Mouse (Mus musculus) liver, embryonic 12.5 days (tissue): Measurements from ENCODE around the gene Ubxn11. TPM values are rescaled to one million over a fixed set of nuclear protein-coding genes. Genes with fewer than 3 reads are reported as not detected.

Experiments
- ATAC-seq: fragments of 200-750 bp; cut with Nextera tagmentation; 2 replicates; pipeline ENCODE4 v1.8.0; 2017; ENCODE audit warnings: moderate number of reproducible peaks, mild to moderate bottlenecking, moderate library complexity
- H3K27ac ChIP-seq: fragments of 300-500 bp; sonication (generic); 2 replicates; pipeline ENCODE4 v1.5.1; 2016; ENCODE audit warnings: mild to moderate bottlenecking
- H3K27me3 ChIP-seq: fragments of 300-500 bp; sonication (generic); replicated peaks from 2 replicates; pipeline ENCODE4 v1.6.1; 2016; ENCODE audit warnings: mild to moderate bottlenecking, moderate library complexity
- H3K36me3 ChIP-seq: fragments of 300-500 bp; sonication (generic); 2 replicates; pipeline ENCODE4 v1.6.1; 2016; ENCODE audit warnings: mild to moderate bottlenecking, moderate library complexity
- H3K4me1 ChIP-seq: fragments of 300-500 bp; sonication (generic); 2 replicates; pipeline ENCODE4 v1.6.1; 2016
- H3K4me2 ChIP-seq: fragments of 300-500 bp; sonication (generic); 2 replicates; pipeline ENCODE4 v1.6.1; 2016; ENCODE audit warnings: mild to moderate bottlenecking, moderate library complexity
- H3K4me3 ChIP-seq: fragments of 300-500 bp; sonication (generic); 2 replicates; pipeline ENCODE4 v1.5.1; 2016; ENCODE audit warnings: mild to moderate bottlenecking, moderate library complexity
- H3K9ac ChIP-seq: fragments of 300-500 bp; sonication (generic); 2 replicates; pipeline ENCODE4 v1.6.1; 2016; ENCODE audit warnings: mild to moderate bottlenecking, moderate library complexity
- H3K9me3 ChIP-seq: fragments of 300-500 bp; sonication (generic); replicated peaks from 2 replicates; pipeline ENCODE4 v1.6.1; 2016; ENCODE audit warnings: mild to moderate bottlenecking, moderate library complexity
- WGBS: fragments of 180-500 bp; shearing (Covaris S2); methylation state at CpG from one replicate; pipeline ENCODE4 v1.1.7; 2016; ENCODE audit not compliant: insufficient replicate concordance; 5-methylcytosine and 5-hydroxymethylcytosine counted together
- polyA plus RNA-seq: library from polyadenylated mRNA; unstranded; fragments of >200 nt; fragmentation: Nextera tagmentation; extraction: Ambion mirVana; gene quantifications from 2 replicates; pipeline ENCODE4 v1.2.1, GENCODE M21; 2016

Gene Ubxn11
- polyA plus RNA-seq, 1 experiment from 2014 or later, result 3.4 TPM

- Histone ChIP-seq H3K27me3 (no peaks in the 10 kb centered on the region), H3K9me3 (no peaks in the 10 kb centered on the region), H3K27ac (peak overlapping the region; percentile 65), H3K4me1 (peaks cover 78% of the 10 kb centered on the region), H3K4me3 (no peak overlapping the region), H3K9ac (no peak overlapping the region; the same call in 1 of the 2 replicates), H3K36me3 (no peaks in the 10 kb centered on the region), H3K4me2 (no peak overlapping the region)
- ATAC-seq, result no peak
- WGBS, result 50% methylated on average over 10 of the region's 10 CpGs
These were observed 11.1 kb downstream of the Ubxn11 start for GRCm38 (mm10) chr4:134113356-134113994.

DNA sequence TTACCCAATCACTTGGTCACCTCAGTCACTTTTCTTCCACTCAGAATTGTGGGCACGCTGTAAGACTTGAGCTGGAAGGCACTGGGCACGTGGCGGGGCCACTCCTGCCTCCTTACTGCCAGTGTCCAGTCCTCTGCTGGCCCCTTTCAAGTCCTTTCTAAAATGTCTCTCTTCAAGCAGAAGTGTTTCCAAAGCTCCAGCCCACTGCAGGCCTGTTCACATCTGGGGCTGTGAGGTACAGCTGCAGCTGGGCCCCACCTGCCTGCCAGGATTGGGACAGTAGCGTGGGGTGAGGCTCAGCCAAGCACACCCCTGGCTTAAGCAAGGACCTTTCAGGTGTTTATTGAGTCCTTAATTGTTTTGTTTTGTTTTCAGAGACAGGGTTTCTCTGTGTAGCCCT lies 11.7 kb downstream of the Ubxn11 start:
- no peak overlapping the region for H3K4me2 ChIP-seq
- no peak for ATAC-seq
- H3K9me3 ChIP-seq, result no peaks in the 10 kb centered on the region
- peaks cover 81% of the 10 kb centered on the region for H3K4me1 ChIP-seq
- peak overlapping the region; percentile 65 for H3K27ac ChIP-seq
- WGBS, result 77% methylated on average over 4 of the region's 4 CpGs
- no peaks in the 10 kb centered on the region for H3K27me3 ChIP-seq
- no peaks in the 10 kb centered on the region for H3K36me3 ChIP-seq
- no peak overlapping the region for H3K4me3 ChIP-seq
- H3K9ac ChIP-seq, result no peak overlapping the region

DNA sequence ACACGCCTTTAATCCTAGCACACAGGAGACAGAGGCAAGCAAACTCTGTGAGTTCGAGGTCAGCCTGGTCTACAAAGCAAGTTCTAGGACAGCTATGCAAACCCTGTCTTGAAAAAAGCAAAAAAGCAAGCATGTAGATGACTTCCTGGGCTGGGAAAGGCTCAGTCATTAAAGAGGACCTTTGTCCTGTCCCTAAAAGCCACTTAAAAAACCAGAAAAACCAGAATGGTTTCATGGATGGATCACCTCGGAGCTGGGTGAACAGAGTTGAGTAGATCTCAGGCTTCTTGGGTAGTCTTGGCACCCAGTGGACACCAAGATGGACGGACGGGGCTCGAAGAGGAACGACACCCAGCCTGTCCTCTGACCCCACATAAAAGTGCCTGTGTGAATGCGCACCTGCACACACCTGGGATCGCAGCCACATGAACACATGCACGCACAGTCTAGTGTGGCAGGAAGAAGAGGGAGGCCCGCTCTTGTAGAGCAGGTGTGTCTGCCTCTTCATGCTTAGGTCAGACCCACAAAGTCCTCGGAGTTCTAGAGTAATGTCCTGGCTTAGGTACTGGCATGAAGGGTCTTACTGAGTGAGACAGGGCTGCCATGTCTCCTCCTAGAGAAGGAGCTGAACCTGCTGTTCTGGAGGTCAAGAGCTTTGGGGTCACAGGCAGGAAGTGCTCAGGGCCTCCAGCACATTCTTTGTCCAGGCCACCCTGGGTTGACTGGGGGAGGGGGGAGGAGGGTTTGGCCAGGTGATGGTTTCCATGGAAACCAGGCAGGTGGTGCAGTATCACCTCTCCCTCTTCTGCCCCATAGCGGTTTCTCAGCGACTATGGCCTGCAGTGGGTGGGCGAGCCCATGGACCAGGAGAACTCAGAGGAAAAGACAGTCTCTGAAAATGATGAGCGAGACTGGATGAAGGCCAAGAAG lies 13.1 kb downstream of the Ubxn11 start:
- no peak overlapping the region for H3K4me2 ChIP-seq
- H3K27ac ChIP-seq, result no peak overlapping the region
- H3K9ac ChIP-seq, result no peak overlapping the region
- WGBS, result 74% methylated on average over 16 of the region's 16 CpGs
- H3K9me3 ChIP-seq, result no peaks in the 10 kb centered on the region
- no peak overlapping the region for H3K4me3 ChIP-seq
- peaks cover 83% of the 10 kb centered on the region for H3K4me1 ChIP-seq
- ATAC-seq, result no peak
- H3K27me3 ChIP-seq, result no peaks in the 10 kb centered on the region
- H3K36me3 ChIP-seq, result no peaks in the 10 kb centered on the region

DNA sequence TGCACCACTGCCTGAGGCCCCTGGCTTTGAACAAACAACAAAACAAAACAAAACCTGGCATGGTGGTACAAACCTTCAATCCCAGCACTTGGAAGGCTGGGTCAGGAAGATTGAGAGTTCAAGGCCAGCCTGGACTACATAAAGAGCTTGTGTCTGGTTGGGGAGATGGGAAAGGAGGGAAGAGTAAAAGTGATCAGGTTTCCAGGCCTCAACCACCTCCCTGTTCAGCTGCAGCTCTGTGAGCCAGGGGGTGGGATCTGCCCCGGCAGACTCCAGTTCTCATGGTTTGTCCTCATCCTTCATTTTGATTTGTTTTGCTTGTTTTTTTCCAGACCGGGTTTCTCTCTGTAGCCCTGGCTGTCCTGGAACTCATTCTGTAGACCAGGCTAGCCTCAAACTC lies 14.1 kb downstream of the Ubxn11 start:
- H3K4me2 ChIP-seq, result no peak overlapping the region
- H3K27ac ChIP-seq, result 0 out of 2 replicates have a peak overlapping the region, but pooled peaks have one; percentile 27
- no peaks in the 10 kb centered on the region for H3K27me3 ChIP-seq
- no peak overlapping the region for H3K4me3 ChIP-seq
- H3K9ac ChIP-seq, result no peak overlapping the region
- WGBS, result 30% methylated on average over 2 of the region's 2 CpGs
- H3K9me3 ChIP-seq, result no peaks in the 10 kb centered on the region
- no peaks in the 10 kb centered on the region for H3K36me3 ChIP-seq
- ATAC-seq, result no peak
- H3K4me1 ChIP-seq, result peaks cover 79% of the 10 kb centered on the region

GRCm38 (mm10) chr4:134117012-134117411 lies 14.6 kb downstream of the Ubxn11 start:
- Histone ChIP-seq H3K9ac (no peak overlapping the region), H3K9me3 (no peaks in the 10 kb centered on the region), H3K4me3 (no peak overlapping the region), H3K27me3 (no peaks in the 10 kb centered on the region), H3K36me3 (no peaks in the 10 kb centered on the region), H3K4me2 (no peak overlapping the region), H3K27ac (peak overlapping the region; percentile 37; the same call in 1 of the 2 replicates), H3K4me1 (peaks cover 74% of the 10 kb centered on the region)
- 17% methylated on average over 8 of the region's 8 CpGs for WGBS
- ATAC-seq, result no peak

DNA sequence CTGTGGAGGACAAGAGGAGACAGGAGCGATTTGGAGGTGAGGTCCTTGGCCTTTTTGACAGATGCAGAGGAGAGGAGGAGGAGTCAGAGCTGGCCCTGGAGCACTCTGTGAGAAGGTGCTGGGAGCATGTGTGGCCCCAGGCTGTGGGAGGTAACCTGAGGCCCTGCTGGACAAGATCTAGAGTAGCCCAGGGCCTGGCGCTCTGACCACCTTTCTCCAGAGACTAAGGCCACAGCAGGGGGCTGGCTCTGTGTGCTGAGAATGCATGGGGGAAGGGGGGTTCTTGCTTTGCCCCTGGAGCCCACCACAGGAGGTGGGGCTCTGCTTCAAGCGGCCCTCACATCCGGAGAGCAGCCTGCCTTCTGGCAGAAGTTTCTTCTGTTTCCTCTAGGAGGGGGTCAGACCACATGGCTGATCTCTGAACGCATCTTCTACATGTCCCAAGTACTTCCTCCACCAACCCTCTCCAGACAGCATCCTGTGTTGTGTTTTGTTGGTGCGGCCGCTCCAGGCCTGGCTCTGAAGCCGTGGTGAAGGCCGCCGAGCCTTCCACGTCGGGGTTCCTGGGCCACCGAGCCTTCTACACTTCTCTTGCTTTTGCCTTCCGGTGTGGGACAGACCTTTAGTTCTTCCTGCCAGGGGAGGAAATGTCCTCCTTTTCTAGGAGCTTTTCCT lies 15.9 kb downstream of the Ubxn11 start:
- Histone ChIP-seq H3K4me3 (no peak overlapping the region), H3K4me1 (peaks cover 62% of the 10 kb centered on the region), H3K27ac (peak overlapping the region; percentile 39; the same call in 1 of the 2 replicates), H3K9ac (no peak overlapping the region), H3K27me3 (no peaks in the 10 kb centered on the region), H3K4me2 (no peak overlapping the region), H3K36me3 (no peaks in the 10 kb centered on the region), H3K9me3 (no peaks in the 10 kb centered on the region)
- ATAC-seq, result no peak
- WGBS, result 33% methylated on average over 14 of the region's 14 CpGs

DNA sequence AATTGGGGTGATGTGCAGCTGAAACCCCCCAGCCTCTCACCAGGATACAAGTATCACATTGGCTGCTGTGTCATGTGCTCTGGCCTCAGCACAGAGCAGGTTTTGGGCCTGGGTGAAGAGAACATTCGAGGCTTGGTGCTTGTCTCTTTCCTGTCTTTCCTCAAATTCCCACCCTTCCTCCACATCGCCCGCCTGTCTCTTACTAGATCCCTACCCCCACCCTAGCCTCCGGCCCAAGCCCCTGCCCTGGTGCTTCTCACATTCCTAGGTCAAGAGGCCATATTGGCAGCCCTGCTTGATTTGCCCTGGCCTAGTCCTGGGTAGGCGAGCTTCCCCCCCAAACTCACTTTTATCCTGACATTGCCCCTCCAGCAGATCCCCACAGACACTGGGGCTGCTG lies 16.7 kb downstream of the Ubxn11 start:
- Histone ChIP-seq H3K27me3 (no peaks in the 10 kb centered on the region), H3K36me3 (no peaks in the 10 kb centered on the region), H3K27ac (peak overlapping the region; percentile 39; the same call in 1 of the 2 replicates), H3K9me3 (no peaks in the 10 kb centered on the region), H3K9ac (no peak overlapping the region), H3K4me1 (peaks cover 61% of the 10 kb centered on the region), H3K4me2 (no peak overlapping the region), H3K4me3 (no peak overlapping the region)
- 60% methylated on average over 5 of the region's 5 CpGs for WGBS
- ATAC-seq, result no peak

DNA sequence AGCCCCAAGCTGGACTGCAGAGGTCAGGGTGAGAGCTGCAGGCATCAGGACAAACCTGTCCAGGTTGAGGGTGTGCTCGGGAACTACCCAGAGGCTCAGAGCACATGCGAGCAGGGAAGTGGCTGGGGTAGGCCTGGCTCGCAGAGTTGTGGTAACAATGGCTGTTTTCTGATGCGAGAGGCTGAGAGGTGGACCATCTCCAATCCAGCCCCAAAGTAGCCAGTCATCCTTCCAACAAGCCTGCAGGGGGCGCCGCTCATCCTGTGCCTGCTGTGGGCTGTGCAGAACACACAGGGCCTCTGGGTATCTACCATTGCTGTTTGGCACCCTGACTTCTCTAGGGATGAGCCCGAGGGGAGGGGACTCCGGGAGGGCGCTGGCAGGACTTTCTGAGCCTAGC lies 17.3 kb downstream of the Ubxn11 start:
- 50% methylated on average over 9 of the region's 9 CpGs for WGBS
- H3K27ac ChIP-seq, result no peak overlapping the region

DNA sequence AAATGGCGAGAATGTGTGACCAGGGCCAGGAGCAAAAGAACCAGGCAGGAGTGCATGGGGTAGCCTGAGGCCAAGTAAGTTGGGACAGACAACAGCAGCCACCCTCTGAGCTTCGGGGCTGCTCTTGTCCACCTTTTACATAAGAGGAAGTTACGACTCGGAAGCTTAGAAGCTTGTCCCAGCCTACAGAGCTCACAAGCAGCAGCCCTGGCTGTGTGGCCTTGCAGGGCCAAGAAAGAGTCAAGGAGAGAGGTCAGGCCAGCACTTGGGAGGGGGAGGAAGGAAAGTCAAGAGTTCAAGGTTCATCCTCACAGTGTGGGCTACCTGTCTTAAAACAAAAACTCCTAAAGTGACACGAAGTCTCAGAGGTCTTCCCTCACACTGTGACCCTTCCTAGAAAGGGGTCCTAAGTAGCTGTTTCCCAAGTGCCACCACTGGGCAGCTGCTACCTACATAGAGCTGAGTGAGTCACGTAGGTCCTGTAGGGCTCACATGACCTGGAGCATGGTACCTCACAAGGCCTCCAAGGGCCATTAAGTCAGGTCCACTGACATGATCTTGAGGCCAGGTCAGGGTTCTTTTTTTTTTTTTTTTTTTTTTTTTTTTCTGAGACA lies 17.9 kb downstream of the Ubxn11 start:
- H3K4me2 ChIP-seq, result no peak overlapping the region
- no peak overlapping the region for H3K4me3 ChIP-seq
- H3K27me3 ChIP-seq, result no peaks in the 10 kb centered on the region
- H3K9me3 ChIP-seq, result no peaks in the 10 kb centered on the region
- 57% methylated on average over 6 of the region's 6 CpGs for WGBS
- ATAC-seq, result no peak
- H3K4me1 ChIP-seq, result peaks cover 68% of the 10 kb centered on the region
- H3K9ac ChIP-seq, result no peak overlapping the region
- no peaks in the 10 kb centered on the region for H3K36me3 ChIP-seq
- H3K27ac ChIP-seq, result peak overlapping the region; percentile 39; the same call in 1 of the 2 replicates

More for the DNA sequence above, 17.3 kb downstream of the Ubxn11 start:
- Histone ChIP-seq H3K4me3 (no peak overlapping the region), H3K36me3 (no peaks in the 10 kb centered on the region), H3K4me1 (peaks cover 65% of the 10 kb centered on the region), H3K27me3 (no peaks in the 10 kb centered on the region), H3K9me3 (no peaks in the 10 kb centered on the region), H3K4me2 (no peak overlapping the region), H3K9ac (no peak overlapping the region)
- ATAC-seq, result no peak

DNA sequence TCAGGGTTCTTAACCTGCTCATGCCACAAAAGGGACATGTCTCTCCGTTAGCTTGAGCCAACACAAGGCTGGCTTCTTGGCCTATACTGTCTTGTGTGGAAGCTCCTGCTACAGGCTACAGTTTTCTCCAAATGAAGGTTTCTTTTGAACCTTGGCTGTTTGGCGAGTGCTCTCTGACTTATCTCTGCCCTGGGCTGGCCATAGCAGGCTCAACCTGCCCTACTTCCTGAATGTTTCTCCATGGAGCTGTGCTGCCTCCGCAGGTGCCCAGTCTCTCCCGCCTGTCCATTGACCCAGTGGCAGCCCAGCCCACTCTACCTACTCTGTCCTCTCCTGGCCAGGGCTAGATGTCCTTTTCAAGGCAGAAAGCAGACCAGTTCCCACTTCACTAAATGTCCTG lies 18.5 kb downstream of the Ubxn11 start:
- Histone ChIP-seq H3K27me3 (no peaks in the 10 kb centered on the region), H3K4me3 (no peak overlapping the region), H3K4me2 (no peak overlapping the region), H3K4me1 (peaks cover 65% of the 10 kb centered on the region), H3K9ac (no peak overlapping the region), H3K9me3 (no peaks in the 10 kb centered on the region), H3K36me3 (no peaks in the 10 kb centered on the region), H3K27ac (0 out of 2 replicates have a peak overlapping the region, but pooled peaks have one; percentile 46)
- no peak for ATAC-seq
- WGBS, result 45% methylated on average over 4 of the region's 4 CpGs

GRCm38 (mm10) chr4:134121571-134121970 lies 19.2 kb downstream of the Ubxn11 start:
- Histone ChIP-seq H3K9ac (no peak overlapping the region), H3K4me3 (no peak overlapping the region), H3K36me3 (peaks cover 4% of the 10 kb centered on the region; the same call in 1 of the 2 replicates), H3K4me2 (no peak overlapping the region), H3K27ac (0 out of 2 replicates have a peak overlapping the region, but pooled peaks have one; percentile 46), H3K9me3 (no peaks in the 10 kb centered on the region), H3K4me1 (peaks cover 65% of the 10 kb centered on the region), H3K27me3 (no peaks in the 10 kb centered on the region)
- 46% methylated on average over 4 of the region's 4 CpGs for WGBS
- ATAC-seq, result no peak
